Mouse (Mus musculus): Measurements from ENCODE around the gene Ube2d2b. TPM values are rescaled to one million over a fixed set of nuclear protein-coding genes. Genes with fewer than 3 reads are reported as not detected.

Gene Ube2d2b
- polyA plus RNA-seq, 1 experiment from 2014 or later = 0.22 TPM

Other genes with a start within 250 kb of the Ube2d2b start
- gene Rpap2, start 232.7 kb upstream of the Ube2d2b start, polyA plus RNA-seq (2015; fragmentation: Nextera tagmentation; extraction: Ambion mirVana) = 21.3 and 23.2 TPM in 2 replicates
- gene Glmn, start 232.2 kb upstream of the Ube2d2b start, polyA plus RNA-seq (2015; fragmentation: Nextera tagmentation; extraction: Ambion mirVana) = 33.3 and 36.3 TPM in 2 replicates
- gene Gfi1, start 104.1 kb upstream of the Ube2d2b start, polyA plus RNA-seq (2015; fragmentation: Nextera tagmentation; extraction: Ambion mirVana) = not detected in 2 replicates
- gene Evi5, start 45.0 kb downstream of the Ube2d2b start, polyA plus RNA-seq (2015; fragmentation: Nextera tagmentation; extraction: Ambion mirVana) = 47.3 and 48.5 TPM in 2 replicates
- gene Rpl5, start 70.4 kb downstream of the Ube2d2b start, polyA plus RNA-seq (2015; fragmentation: Nextera tagmentation; extraction: Ambion mirVana) = 63.8 and 64.8 TPM in 2 replicates
- gene Fam69a, start 157.0 kb downstream of the Ube2d2b start, polyA plus RNA-seq (2015; fragmentation: Nextera tagmentation; extraction: Ambion mirVana) = 50.0 and 53.3 TPM in 2 replicates
- gene Mtf2, start 235.6 kb downstream of the Ube2d2b start, polyA plus RNA-seq (2015; fragmentation: Nextera tagmentation; extraction: Ambion mirVana) = 111 and 120 TPM in 2 replicates